Mouse (Mus musculus): ENCODE measurements around the gene Kif20b.

DNA sequence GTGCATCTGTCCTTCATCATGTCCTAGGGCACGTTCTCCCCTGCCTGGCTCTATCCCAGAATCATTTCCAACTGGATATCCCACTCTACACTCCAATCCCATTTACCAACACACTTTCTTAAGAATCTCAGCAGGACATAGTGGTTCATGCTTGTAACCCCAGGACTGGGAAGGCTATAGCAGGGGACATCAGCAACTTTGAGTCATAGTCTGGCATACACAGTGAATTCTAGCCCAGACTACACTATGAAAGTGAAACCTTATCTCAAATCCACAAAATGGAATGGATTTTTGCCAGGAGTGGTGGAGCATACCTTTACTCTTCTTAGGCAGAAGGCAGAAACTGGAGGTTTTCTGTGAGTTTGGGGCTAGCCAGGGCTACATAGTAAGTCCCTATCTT is 30.6 kb upstream of the Kif20b start:
- no peak for TF ChIP-seq CTCF (IDR thresholded peaks at IDR 0.05; ENCODE audit: borderline replicate concordance, extremely low read depth, insufficient read depth, insufficient read length)
- no peak for TF ChIP-seq POLR2A (IDR thresholded peaks at IDR 0.05; ENCODE audit: borderline replicate concordance, extremely low read depth, insufficient read depth, insufficient read length, poor library complexity, severe bottlenecking)

All from brain, embryonic 14.5 days (tissue).